Comparison of ENCODE assay signal across 11 mouse cellular contexts in the genomic region with DNA sequence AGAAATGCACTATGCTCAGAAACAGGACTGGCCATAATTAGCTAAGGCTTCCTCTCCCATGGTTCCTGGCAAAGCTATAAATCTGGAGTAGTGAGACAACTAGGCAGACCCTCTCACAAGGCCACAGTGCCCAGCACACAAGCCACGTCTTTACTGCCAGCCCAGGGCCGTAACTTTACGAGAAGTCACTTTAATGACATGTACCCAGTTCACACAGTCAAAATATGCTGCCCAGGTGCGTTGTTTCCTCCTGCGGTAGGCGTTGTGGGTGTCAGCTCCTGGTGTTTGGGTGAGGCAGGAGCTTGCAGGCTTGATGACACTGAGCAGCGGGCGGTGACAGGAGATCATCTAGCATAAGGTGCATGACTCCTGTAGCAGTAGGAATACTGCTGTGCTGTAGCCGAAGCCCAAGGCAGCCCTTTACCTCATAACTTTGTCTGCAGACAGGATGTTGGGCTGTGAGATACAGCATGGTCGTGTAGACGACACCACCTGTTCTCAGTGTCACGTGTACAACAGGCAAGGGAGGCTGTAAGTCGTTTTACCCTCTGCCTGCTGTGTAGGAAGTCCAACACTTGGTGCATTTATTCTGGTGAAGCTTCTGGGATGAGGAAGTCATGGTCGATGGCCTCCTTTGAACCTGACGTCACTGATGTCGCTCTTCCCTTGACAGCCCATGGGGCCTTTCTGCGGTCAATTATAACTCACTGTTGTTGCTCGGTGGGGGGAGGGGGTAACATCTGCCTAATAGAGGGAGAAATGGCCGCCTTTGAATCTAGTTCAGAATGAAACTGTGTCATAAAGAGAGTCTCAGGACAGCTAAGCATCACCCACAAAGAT. TPM values are rescaled to one million over a fixed set of nuclear protein-coding genes. Genes with fewer than 3 reads are reported as not detected.
DNase-seq lines count a peak whose midpoint lies in the region; ATAC-seq lines count a peak whose summit lies in the region.
"Had no signal": no experiment of that assay in that cellular context is flagged by ENCODE, and none has a peak within 500 bp of the region (broad histone marks: within the 10 kb centered on the region; RNA-seq: fewer than 3 reads in every experiment).

No protein-coding gene starts in this region.

- no peaks in the 10 kb centered on the region for H3K4me1 ChIP-seq in stomach, embryonic 15.5 days

- H3K4me2 ChIP-seq in stomach, embryonic 15.5 days: no peak overlapping the region

- H3K9me3 ChIP-seq in stomach, embryonic 15.5 days: no peaks in the 10 kb centered on the region

- H3K36me3 ChIP-seq in macrophage (ENCODE audit: inconsistent target): no peaks in the 10 kb centered on the region
- H3K36me3 ChIP-seq in stomach, embryonic 15.5 days: no peaks in the 10 kb centered on the region

- no peak overlapping the region for H3K9ac ChIP-seq in stomach, embryonic 15.5 days

- H3K27ac ChIP-seq in macrophage: peak overlapping the region; percentile 47
- H3K27ac ChIP-seq in stomach, embryonic 15.5 days: peak overlapping the region; percentile 8; the same call in 1 of the 2 replicates
- H3K27ac ChIP-seq: heart, adult 2 months; left cerebral cortex, adult 2 months had no signal

- WGBS in macrophage (ENCODE audit: missing documents): 31% methylated on average over 19 of the region's 19 CpGs
- whole genome bisulfite sequencing in stomach, embryonic 15.5 days: 66% methylated on average over 19 of the region's 19 CpGs

- no peaks in the 10 kb centered on the region for H3K27me3 ChIP-seq in stomach, embryonic 15.5 days (replicated peaks)

- no peaks in the 10 kb centered on the region for H3K79me2 ChIP-seq in macrophage (ENCODE audit: inconsistent target)

- no peak overlapping the region for H3K4me3 ChIP-seq in macrophage (ENCODE audit: inconsistent target)
- no peak overlapping the region for H3K4me3 ChIP-seq in stomach, embryonic 15.5 days (replicated peaks)
- H3K4me3 ChIP-seq: heart, adult 2 months; left cerebral cortex, adult 2 months had no signal

- peak; percentile 85 for ATAC-seq in CD4-positive, CD25-positive, alpha-beta regulatory T cell, adult 4 months
- peak; percentile 78 for ATAC-seq in activated CD4-positive, CD25-positive, alpha-beta regulatory T cell, adult 4 months
- ATAC-seq in stomach, embryonic 15.5 days (ENCODE audit: insufficient read depth, low FRiP score, low read depth): no peak
- ATAC-seq: forebrain, embryonic 14.5 days; intestine, embryonic 16.5 days had no signal

- DNase-seq in right cerebral cortex, postnatal 4 days: no peak
- no peak for DNase-seq in frontal cortex, postnatal 36 days (ENCODE audit: low spot score in 2 of 2)
- DNase-seq in neural tube, embryonic 10.5 days (ENCODE audit: extremely low spot score, low spot score): no peak

RNA-seq across cellular contexts. Expression of a gene that starts 22.5 kb away (rescaled TPM):
- polyA plus RNA-seq in CD4-positive, CD25-positive, alpha-beta regulatory T cell, adult 4 months (2017; shearing (Covaris generic)): 10 to 100 TPM in 1 of 2 experiments, 1 to 10 TPM in 1; 9.5 to 14.3 TPM
- polyA plus RNA-seq in activated CD4-positive, CD25-positive, alpha-beta regulatory T cell, adult 4 months (2017; shearing (Covaris generic)): 10 to 100 TPM; 11.0 to 18.0 TPM
- total RNA-seq in macrophage (2018; cell fraction: chromatin; rRNA removed): 100 to 1,000 TPM in 20 of 26 experiments, 10 to 100 TPM in 6; 86.3 to 210 (median 116) TPM
- total RNA-seq in macrophage (2018; cell fraction: cytosol; rRNA removed): 10 to 100 TPM; 44.6 to 65.4 (median 51.8) TPM
- 100 to 1,000 TPM in 3 of 26 experiments, 10 to 100 TPM in 23; 57.3 to 121 (median 81.3) TPM for total RNA-seq in macrophage (2018; cell fraction: nucleus; rRNA removed)
- polyA plus RNA-seq in macrophage (2018): 37.3 to 58.5 TPM (median 57.0 TPM) in 3 replicates
- polyA plus RNA-seq in stomach, embryonic 15.5 days (2015; fragmentation: Nextera tagmentation; extraction: Ambion mirVana): 71.3 and 72.1 TPM in 2 replicates
